Mouse (Mus musculus): ENCODE results near the gene Htr1d.
A peak's percentile ranks its signal among the peaks of the same experiment; 100 is the strongest.

Gene Htr1d

DNA sequence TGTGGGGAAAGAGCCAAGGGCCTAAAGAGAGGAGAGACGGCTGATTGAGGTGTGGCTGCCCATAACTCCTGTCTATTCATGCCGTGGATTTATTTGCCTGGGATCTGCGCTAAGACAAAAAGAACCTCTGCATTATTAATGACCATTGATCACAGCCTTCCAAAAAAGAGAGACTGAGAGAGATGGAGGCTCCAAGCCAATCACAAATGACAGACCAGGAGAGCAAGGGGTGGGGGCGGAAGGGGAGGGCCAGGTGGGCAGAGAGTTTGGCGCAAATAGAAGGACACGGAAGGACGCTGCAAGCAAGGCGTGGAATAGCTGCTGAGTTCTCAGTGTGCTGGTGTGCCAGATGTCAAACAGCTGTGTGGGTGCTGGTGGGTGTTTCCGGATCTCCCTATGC lies at the start of gene Htr1d:
TSS of gene Htr1d (plus strand) at position 301 of the 400 bp plus-strand sequence.
- no peak for DNase-seq

DNA sequence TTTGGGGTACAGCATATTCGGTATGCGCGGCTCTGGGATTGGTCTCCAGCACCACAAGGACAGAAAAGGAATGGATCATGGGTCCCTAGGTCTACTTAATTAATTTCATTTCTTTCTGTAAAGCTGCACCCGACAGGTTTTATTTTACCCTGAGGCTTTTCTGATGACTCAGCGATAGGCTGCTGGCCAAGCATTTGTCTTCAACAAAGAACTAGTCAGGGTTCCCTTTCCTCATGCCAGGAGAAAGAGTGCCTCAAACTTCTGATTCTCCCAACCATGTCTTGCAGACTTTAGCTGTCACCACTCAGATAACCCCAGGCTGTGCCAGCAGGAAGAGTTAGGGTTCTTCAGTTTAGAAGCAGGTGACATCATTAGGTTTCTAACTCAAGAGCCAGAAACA lies 46.3 kb upstream of the Htr1d start:
- no peak for DNase-seq

DNA sequence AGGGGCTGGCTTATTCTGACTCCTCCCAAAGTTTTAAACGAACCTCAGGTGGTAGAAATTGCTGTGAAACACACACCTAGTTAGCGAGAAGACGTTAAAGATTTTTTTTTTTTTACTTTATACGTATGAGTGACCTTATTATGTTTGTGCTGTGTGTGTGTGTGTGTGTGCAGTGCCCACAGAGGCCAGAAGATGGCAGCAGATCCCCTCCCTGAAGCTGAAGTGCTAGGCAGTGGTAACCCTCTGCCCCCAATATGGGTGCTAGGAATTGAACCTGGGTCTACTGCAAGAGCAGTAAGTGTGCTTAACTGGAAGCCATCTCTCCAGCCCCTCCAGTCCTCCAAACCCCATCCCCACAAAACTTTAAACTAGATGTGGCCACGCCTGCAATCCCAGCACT lies 40.3 kb upstream of the Htr1d start:
- no peak for DNase-seq

DNA sequence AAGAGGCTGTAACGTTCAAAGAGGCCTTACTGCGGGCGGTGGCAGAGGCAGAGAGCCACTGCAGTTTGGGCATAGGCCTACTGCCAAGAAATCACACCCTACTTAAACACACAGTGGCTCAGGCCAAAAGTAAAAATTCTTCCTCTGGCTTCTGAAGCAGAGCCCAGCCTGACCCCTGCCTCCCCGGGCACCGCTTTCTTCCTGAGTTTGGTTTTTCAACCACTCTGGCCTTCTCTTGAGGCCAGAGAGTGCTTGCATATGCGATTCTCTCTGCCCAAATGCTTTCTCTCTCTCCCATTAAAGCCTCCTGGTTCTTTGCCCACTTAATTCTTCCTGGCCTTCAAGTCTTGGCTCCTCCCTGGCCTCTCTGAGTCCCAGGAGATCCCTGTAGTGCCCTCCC lies 39.5 kb upstream of the Htr1d start:
- no peak for DNase-seq

DNA sequence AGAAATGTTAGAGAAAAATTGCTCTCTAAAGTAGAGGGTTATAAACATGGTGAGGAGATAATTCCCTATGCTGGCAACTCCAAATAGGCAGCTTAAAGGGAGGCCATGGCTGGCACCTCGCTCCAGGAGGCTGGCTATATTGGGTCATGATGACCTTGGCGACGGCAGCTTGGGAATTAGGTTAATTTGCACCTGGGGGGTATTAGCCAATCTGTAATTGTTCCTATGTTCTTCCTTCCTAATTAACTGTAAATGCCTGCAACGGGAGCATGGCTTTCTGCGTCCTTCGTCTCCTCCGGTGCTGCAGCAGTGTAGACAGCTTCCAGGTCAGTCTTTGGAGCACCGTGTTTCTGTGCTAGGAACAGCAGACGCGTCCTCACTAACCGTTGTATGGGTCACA lies 36.1 kb upstream of the Htr1d start:
- DNase-seq, result no peak

DNA sequence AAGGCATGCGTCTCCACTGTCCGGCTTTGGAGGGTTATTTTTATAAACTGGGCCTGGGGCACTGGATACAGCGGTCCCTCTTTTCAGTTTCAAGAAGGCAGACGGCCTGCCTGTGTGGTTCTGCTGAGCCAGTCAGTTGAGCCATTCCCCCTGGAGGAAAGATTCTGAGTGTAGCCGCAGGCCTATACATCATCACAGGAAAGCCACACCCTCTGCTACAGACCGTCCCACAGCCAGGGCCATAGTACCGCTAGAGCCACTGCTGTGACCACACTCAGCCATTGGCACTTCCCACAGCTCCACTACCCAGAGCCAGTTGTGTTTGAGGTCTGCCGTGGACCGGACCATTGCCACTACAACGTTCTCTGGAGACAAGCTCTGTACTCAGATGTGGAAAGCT lies 21.5 kb upstream of the Htr1d start:
- DNase-seq, result no peak

DNA sequence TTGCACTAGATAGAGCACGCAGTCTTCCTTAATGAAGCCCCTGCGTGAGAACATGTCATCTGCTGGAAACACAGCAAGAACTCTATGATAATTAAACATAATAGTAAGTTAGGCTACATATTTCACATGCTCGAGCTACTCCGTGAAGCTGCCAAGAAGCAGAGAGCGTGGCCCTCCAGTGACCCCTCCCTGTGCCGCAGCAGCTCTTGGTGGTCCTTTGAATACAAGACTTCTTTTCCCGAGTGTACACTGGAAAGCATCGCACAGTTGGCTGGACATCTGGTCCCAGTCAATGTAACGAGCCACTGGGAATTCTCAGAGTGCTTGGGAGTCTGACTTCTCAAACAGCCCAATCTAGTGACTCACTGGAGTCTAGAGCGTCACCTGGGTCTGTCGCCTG lies 15.5 kb upstream of the Htr1d start:
- DNase-seq, result no peak

DNA sequence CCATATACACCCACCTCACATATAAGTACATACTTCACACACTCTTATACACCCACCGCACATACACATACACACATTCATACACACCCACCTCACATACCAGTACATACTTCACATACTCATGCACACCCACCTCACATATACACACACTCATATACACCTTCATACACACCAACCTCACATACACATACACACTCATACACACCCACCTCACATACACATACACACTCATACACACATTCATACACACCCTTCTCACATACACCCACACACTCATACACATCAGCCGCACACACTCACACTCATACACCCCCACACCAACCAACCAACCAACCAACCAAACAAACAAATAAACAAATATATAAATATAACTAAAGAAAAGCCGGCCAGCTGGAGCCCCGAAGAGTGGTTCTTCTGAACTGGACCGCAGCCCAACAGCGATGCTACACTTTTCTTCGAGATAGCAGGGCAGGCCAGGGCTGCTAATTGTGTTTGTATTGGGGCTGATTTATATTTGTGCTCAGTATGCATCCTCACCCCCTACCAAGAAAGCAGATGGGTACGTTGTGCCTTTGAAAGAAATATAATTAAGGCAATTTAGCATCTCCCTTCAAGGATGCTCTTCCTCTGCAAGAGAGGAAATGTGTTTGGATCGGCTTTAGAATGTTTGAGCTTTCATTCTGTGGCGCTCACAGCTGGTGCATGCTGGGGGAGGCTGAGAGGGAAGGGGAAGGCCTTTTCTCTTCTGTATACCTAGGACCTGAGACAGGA lies 11.1 kb upstream of the Htr1d start:
- DNase-seq, result no peak

DNA sequence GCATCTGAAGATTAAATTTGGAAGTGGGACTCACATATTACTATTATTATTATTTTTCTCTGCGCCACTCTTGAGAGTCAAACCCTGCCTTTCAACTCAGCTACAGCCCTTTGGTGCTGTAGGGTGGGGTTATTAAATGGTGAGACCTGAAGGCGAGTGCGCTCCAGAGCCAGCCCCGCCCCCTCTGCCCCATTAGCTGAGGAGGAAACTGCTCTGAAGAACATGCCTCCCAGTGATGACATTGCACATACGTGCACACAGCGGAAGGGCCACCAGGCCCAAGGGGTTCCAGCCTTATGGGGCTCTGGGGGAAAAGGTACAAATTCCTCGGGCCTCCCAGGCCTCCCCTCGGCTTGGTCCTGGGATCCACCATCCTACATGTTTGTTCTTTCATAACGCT lies 7.8 kb upstream of the Htr1d start:
- no peak for DNase-seq

DNA sequence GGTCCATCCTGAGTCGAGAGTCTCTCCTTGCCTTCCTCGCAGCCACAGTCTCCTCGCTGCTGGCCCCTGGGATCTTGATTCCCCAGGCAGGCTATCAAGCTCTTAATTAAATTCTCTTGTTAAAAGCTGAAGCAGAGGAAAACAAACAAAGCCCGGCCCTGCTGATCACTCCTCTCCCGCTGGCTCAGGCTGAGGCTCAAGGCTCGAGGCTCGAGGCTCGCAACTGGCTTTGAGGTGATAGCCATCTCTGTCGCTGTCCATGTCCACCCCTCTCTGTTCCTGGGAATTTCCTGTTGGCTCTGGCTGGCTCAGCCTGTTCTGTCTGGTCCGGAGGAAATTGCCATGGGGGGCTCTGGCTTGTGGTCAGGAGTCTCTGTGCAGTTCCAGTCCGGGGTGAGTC lies 4.4 kb upstream of the Htr1d start:
- DNase-seq, result no peak

DNA sequence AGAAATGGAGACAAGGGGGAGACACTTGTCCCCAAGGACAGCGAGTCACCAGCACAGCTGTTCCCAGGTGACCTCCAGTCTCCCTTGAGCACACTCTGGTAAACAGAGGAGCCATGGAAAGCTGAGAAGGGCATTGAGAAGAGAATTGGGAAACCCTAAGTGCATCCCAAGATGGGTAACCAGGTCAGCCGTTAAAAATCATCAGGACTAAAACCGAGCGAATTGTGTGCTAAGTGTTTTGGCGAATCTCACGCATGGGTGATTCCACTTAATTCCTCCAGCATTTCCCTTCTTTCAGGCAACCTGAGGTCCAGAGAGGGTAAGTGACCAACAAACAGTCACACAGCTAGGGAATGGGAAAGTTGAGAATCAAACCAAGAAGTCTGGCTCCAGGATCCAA lies 3.9 kb upstream of the Htr1d start:
- DNase-seq, result no peak

DNA sequence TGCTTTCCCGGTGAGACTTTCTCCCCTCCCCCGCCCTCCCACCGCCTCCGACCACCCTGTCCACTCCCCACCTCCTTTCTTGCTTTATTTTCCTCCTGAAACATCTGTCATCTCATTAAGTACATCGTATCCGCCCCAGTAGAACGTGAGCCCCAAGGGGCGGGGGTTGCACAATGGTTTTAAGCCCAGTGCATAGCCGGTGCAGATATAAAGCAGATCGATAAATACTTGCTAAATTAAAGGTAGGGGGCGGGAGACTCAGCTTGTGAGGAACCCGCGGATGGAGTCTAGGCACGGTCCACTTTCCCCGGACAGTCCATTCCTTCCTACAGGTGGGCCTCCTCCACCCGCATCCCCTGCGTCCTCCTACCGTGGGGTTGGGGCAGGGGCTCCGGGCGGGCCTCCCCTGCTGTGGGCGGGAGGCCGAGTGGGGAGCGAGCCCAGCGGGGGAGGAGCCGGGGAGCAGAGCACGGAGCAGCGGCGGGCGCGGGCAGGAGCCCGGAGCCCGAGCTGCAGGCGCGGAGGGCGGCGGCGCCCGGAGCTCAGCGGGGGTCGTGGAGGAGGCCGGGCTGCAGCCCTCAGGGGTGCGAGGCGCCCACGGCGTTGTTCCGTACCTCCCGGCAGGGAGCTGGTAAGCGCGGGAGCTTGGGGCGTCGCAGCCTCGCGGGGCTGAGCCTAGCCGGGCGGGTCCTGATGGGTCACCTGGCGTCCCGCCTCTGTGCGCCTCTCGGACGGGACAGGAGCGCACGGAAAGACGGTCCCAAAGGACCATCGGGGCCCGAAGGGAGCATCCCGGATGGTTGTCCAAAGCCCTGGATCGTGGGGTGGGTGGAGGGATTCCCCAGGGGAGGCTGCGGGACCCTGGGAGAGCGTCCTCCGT lies 1.0 kb downstream of the Htr1d start:
- DNase-seq, result no peak

DNA sequence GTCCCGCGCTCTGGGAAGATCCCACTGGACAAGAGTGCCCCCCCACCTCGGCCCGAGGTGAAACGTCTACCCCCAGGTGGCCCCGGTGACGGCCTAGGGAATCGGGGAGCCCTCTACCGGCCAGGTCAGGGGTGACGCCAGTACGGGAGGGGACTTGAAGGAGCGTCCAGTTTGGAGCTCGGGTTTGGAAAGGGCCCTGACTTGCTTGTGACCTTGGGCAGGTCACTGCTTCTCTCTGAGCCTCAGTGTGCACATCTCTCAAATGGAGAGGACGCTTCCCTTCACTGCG lies 1.6 kb downstream of the Htr1d start:
- no peak for DNase-seq

DNA sequence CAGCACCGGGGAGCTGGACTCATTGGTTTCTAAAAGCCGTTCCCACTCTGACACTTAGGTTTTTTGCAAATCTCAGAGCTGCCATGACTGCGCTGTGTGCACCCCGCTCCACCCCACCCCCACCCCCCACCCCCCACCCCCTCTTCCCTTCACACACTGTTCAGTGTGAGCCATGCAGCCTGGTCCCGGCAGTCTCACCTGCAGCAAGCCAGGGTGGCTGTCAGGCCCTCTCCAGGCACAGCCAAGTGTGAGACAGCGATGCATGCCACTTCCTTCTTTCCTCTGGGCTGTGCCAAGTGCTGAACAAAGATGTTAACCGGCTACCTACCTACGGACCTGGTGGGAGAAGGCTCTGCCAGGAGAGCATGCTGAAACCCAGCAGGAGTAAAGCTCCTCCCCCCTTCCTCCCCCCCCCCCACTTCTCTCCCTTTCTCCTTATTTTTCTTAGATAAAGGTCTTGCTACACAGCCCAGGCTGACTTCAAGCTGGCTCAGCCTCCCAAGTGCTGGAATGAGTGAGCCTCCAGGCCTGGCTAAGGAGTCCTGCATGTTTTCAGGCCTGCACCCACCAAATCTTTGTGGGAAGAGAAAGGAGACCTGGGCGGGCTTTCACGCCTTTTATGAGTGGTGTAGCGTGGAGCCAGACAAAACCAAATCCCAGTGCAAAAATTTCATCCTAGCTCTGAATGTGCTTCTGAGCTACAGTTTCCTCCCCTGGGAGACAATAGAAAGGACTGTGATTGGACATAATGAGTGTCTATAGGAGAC lies 7.5 kb downstream of the Htr1d start:
- no peak for DNase-seq

DNA sequence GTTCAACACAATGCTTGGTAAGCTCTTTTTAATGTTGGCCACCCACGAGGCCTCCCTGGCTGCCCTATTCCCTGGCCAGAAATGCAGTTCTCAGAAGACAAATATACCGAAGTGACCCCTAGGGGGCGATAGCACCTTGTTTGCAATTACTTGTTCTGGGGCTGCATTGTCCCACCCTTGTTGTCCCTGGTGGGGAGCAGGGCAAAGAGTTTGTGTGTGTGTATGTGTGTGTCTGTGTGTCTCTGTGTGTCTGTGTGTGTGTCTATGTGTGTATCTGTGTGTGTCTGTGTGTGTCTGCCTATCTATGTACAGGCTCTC lies 8.0 kb downstream of the Htr1d start:
- peak; percentile 26 for DNase-seq

DNA sequence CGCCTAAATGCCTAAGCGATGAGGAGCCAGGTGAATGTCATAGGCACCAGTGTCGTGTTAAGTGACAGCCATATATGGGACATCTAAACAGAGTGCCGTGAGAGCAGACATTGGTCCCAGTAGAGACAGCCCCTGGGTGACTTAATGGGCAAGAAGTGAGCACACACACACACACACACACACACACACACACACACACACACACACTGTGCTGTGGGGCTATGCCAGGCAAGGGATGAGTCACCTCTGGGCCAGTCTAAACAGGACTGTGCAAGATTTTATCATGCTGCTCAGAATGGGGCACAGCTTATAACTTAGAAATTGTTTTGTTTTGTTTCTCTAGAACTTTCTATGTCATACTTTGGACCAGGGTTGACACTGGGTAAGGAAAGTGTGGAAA lies 10.7 kb downstream of the Htr1d start:
- DNase-seq, result no peak

DNA sequence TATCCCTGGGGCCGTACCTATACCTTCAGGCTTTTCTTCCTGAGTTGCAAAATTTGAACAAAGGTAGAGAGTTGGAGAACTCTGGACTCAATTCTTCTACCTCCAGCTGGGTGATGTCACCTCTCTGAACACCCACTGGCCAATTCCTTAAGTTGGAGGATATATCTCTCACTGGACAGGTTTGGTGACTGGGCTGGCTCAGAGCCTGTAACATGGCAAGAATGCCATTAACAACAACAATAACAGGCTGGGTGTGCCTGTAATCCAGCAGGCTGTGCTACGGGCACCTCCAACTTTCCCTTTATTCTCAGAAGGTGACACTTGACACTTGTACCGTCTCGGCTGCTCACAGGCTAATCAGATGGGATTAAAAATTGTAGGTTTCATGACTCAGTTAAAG lies 15.8 kb downstream of the Htr1d start:
- no peak for DNase-seq

DNA sequence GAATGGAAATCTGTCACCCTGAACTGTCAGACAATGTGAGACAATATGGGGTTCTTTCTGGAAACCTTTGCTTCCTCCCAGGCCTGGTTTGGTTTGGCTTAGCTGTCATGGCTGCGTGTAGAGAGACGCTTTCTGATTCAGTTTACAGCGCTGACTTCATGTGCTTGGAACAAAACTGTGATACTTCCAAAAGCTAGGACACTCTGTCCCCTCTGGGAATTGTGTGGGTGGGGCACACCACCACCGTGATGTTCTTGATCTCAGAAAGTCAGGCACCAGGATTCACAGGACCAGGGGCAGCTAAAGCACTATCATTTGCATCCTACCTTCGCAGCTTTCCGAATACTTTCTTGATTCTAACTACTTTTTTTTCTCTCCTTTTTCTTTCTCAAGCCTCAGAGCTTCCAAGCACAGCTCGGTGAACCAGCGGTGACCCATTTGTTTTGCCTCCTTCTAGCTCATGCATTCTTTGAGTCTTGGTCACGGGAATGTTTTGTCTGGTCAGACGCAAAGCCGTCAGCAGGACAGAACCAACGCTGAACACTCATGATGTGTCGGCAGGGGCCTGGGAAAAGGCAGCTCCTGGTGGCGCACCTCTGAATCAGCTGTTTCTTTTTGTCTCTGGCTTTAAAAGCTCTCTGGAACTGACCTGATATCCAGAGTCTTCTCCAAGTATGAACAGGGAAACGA lies 18.2 kb downstream of the Htr1d start:
- DNase-seq, result no peak

DNA sequence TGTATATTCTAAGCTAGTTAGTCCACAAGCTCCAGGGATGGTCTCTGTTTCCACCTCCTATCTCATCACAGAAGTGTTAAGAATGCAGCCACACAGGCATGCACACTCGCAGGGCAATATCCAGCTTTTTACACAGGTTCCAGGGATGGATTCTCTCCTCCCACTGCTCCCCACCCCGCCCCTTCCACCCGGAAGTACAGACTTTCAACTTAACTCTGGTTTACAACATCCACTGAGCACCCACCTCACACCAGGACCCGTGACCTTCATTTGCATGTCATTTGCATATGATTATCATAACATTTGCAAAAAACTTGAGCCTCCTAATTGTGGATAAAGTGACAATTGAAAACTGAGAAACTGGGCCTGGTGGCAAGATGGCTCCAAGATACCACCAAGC lies 21.2 kb downstream of the Htr1d start:
- DNase-seq, result no peak

DNA sequence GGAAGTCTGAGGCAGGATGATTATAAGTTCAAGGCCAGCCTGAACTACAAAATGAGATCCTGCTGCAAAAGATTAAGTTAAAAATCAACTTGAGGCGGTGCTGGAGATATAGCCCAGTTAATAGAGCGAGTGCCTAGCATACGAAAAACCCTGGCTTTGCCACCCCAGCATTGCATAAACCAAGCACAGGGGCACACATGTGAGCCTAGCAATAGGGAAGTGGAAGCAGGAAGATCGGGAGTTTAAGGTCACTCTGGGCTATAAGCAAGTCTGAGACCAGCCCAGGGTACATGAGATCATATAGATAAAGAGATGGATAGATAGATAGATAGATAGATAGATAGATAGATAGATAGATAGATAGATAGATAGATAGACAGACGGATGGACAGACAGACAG lies 26.5 kb downstream of the Htr1d start:
- DNase-seq, result no peak

DNA sequence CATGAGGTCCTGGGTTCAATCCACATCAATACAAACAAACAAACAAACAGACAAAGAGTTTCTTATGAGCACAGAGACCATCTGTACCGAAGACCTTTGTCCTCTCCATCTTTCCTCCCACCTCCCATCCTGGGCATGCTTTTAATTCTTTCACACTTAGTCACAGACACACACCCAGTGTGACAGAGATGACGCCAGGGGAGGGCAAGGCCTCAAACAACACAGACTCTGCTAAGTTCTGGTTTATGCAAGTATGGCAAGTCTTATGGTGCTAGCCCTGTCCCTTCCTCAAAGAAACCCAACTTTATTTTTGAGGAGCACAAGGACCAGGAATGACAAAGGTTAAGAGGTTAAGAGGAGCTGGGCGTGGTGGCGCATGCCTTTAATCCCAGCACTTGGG lies 26.9 kb downstream of the Htr1d start:
- DNase-seq, result no peak

DNA sequence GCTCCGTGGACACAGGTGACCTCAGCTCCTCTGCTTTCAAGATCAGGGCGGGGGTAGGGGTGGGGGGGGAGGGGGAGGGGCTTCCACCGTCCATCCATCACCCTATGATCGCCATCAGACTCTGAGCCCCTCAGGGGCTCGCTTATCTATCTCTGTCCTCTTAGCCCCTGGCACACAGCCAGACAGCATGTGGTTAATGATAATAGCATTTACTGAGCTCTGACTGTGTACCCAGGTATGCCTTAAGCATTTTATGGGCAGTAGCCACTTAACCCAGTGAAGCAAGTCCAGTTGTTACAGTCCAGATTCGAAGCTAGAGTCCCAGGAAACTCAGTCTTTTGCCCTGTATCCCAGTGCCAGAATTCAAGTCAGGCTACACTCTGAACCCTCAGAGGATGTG lies 28.2 kb downstream of the Htr1d start:
- DNase-seq, result peak; percentile 41

DNA sequence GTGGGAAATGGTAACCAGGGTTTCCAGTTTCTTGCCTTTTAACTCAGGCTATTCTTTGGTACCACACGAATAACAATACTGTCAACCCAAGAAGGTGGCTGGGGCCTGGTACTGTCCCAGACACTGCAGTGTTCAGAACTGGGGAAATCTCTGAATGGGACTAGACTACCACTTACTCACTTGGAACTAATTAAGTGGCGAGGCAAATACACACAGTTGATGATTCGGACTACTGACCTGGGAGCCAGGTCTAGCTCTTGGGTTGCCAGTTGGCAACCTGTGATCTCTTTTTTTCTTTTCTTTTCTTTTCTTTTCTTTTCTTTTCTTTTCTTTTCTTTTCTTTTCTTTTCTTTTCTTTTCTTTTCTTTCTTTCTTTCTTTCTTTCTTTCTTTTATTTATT lies 29.0 kb downstream of the Htr1d start:
- no peak for DNase-seq

DNA sequence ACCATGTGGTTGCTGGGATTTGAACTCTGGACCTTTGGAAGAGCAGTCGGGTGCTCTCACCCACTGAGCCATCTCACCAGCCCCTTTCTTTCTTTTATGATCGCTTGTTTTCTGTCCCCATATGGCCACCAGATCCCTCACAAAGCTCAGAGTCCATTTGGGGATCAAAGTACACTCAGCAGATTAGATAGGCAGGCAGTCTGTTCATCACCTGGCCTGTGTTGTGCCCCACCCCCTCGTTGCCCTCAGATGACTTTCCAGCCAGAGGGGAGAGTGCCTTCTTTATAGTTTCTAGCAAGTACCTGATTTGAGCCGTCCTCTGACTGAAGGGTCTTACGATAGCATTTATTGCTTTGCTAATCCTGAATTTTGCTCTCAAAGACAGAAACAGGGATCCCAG lies 29.5 kb downstream of the Htr1d start:
- peak; percentile 39 for DNase-seq

All from kidney, adult 11 months (tissue).